In the genomic region with DNA sequence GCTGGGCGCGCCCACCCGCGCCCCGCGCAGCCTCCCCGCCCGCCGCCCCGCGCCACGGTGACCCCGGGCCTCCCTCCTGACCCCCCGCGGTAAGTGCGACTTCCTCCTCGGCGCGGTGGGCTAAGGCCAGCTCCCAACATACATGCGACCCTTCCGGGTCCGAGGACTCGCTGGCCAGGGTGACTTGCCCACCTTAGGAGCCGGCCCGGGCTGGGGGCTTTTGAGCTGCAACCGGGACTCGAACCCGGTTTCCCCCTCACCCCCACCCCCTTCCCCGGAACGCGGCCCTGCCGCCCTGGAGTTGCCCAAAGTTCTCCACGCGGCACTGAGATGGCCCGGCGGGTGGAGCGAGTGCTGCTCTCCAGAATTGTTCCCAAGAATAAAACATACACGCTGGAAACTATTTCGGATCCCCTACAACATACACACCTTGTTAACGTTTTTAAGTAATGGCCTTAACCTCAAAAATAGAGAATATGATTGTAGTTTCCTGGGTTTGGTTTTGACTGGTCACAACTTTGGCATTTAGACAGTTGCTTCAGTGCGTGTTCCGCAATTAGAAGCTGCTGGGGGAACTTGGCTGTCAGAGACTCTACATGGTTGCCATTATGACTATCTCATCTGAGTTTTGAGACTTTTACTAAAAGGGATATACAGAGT, we compare ENCODE assay signal across 8 mouse cellular contexts. TPM values are rescaled to one million over a fixed set of nuclear protein-coding genes. Genes with fewer than 3 reads are reported as not detected.
DNase-seq lines count a peak whose midpoint lies in the region; ATAC-seq and TF ChIP-seq lines count a peak whose summit lies in the region.

No protein-coding gene starts in this region.

- TF ChIP-seq POLR2A in bone marrow, adult 2 months (IDR thresholded peaks at IDR 0.05; ENCODE audit: borderline replicate concordance, control insufficient read depth, low read depth, low read length), result no peak

- peak overlapping the region; percentile 76 for H3K27ac ChIP-seq in left cerebral cortex, adult 2 months
- peak overlapping the region; percentile 90 for H3K27ac ChIP-seq in bone marrow, adult 2 months (ENCODE audit: control insufficient read depth, insufficient read depth, low read depth, low read length, poor library complexity)
- H3K27ac ChIP-seq in gastrocnemius, adult 2 months, result peak overlapping the region; percentile 92
- H3K27ac ChIP-seq in hindbrain, embryonic 15.5 days (replicated peaks), result peak overlapping the region; percentile 76
- H3K27ac ChIP-seq in liver, embryonic 15.5 days (replicated peaks), result peak overlapping the region; percentile 79
- H3K27ac ChIP-seq in neural tube, embryonic 11.5 days (ENCODE audit: low read depth, low read length), result peak overlapping the region; percentile 69; the same call in 1 of the 2 replicates

- TF ChIP-seq CTCF in left cerebral cortex, adult 2 months (IDR thresholded peaks at IDR 0.05), result no peak
- no peak for TF ChIP-seq CTCF in bone marrow, adult 2 months (IDR thresholded peaks at IDR 0.05; ENCODE audit: control insufficient read depth, insufficient read depth, low read length)
- TF ChIP-seq CTCF in gastrocnemius, adult 2 months (IDR thresholded peaks at IDR 0.05), result no peak

- DNase-seq in left cerebral cortex, adult 2 months (ENCODE audit: extremely low spot score in 1 of 2, low spot score in 2 of 2), result no peak
- DNase-seq in left cerebral cortex, adult 8-10 months (ENCODE audit: low spot score in 2 of 2), result no peak
- peak; percentile 53 for DNase-seq in gastrocnemius, adult 2 months
- no peak for DNase-seq in neural tube, embryonic 11.5 days (ENCODE audit: low spot score)
- DNase-seq in thymus, postnatal 4 days, result peak; percentile 62

- intact Hi-C loops in left cerebral cortex, adult 2 months (cut with DNase I), result no loop called here
- intact Hi-C loops in gastrocnemius, adult 2 months (cut with DNase I), result loop anchor here (5.0 kb wide), 1 partner anchor 49 kb away; no protein-coding TSS in a partner anchor

- H3K4me3 ChIP-seq in left cerebral cortex, adult 2 months, result peak overlapping the region; percentile 74
- peak overlapping the region; percentile 69 for H3K4me3 ChIP-seq in bone marrow, adult 2 months (replicated peaks; ENCODE audit: control insufficient read depth, low read depth, low read length)
- H3K4me3 ChIP-seq in gastrocnemius, adult 2 months, result peak overlapping the region; percentile 92
- H3K4me3 ChIP-seq in hindbrain, embryonic 15.5 days, result peak overlapping the region; percentile 86
- H3K4me3 ChIP-seq in liver, embryonic 15.5 days (replicated peaks), result peak overlapping the region; percentile 73
- peak overlapping the region; percentile 79 for H3K4me3 ChIP-seq in neural tube, embryonic 11.5 days (ENCODE audit: low read depth, low read length)

- ATAC-seq in hindbrain, embryonic 15.5 days (ENCODE audit: low FRiP score, low read depth), result peak; percentile 59
- ATAC-seq in liver, embryonic 15.5 days (ENCODE audit: insufficient read depth), result peak; percentile 33
- peak; percentile 69 for ATAC-seq in neural tube, embryonic 11.5 days (ENCODE audit: insufficient read depth, low FRiP score, low TSS enrichment)

- no peaks in the 10 kb centered on the region for H3K27me3 ChIP-seq in hindbrain, embryonic 15.5 days
- H3K27me3 ChIP-seq in liver, embryonic 15.5 days, result no peaks in the 10 kb centered on the region; the same call in 1 of the 2 replicates
- no peaks in the 10 kb centered on the region for H3K27me3 ChIP-seq in neural tube, embryonic 11.5 days (ENCODE audit: control insufficient read depth, insufficient read depth, low read length)

- H3K4me2 ChIP-seq in hindbrain, embryonic 15.5 days, result peak overlapping the region; percentile 82
- H3K4me2 ChIP-seq in liver, embryonic 15.5 days, result peak overlapping the region; percentile 91
- peak overlapping the region; percentile 69 for H3K4me2 ChIP-seq in neural tube, embryonic 11.5 days (ENCODE audit: low read depth)

- under 1% methylated on average over 42 of the region's 42 CpGs for WGBS in bone marrow, adult 2 months
- 2% methylated on average over 41 of the region's 42 CpGs for WGBS in hindbrain, embryonic 15.5 days
- WGBS in liver, embryonic 15.5 days (ENCODE audit: insufficient replicate concordance), result under 1% methylated on average over 29 of the region's 42 CpGs
- WGBS in neural tube, embryonic 11.5 days, result 4% methylated on average over 42 of the region's 42 CpGs

- peak overlapping the region; percentile 77 for H3K9ac ChIP-seq in hindbrain, embryonic 15.5 days
- peak overlapping the region; percentile 71 for H3K9ac ChIP-seq in liver, embryonic 15.5 days
- H3K9ac ChIP-seq in neural tube, embryonic 11.5 days (ENCODE audit: low read length), result peak overlapping the region; percentile 82

- H3K36me3 ChIP-seq in hindbrain, embryonic 15.5 days, result no peaks in the 10 kb centered on the region
- no peaks in the 10 kb centered on the region for H3K36me3 ChIP-seq in liver, embryonic 15.5 days (replicated peaks)
- H3K36me3 ChIP-seq in neural tube, embryonic 11.5 days (ENCODE audit: control insufficient read depth, insufficient read depth, low read length), result no peaks in the 10 kb centered on the region

- no peaks in the 10 kb centered on the region for H3K9me3 ChIP-seq in hindbrain, embryonic 15.5 days
- H3K9me3 ChIP-seq in liver, embryonic 15.5 days (replicated peaks), result no peaks in the 10 kb centered on the region
- H3K9me3 ChIP-seq in neural tube, embryonic 11.5 days (ENCODE audit: control insufficient read depth, low read length), result no peaks in the 10 kb centered on the region

- no peaks in the 10 kb centered on the region; the same call in 1 of the 2 replicates for H3K4me1 ChIP-seq in bone marrow, adult 2 months (ENCODE audit: control insufficient read depth, insufficient read depth, low read length)
- H3K4me1 ChIP-seq in hindbrain, embryonic 15.5 days (replicated peaks), result peaks cover 11% of the 10 kb centered on the region; the same call in 1 of the 2 replicates
- peaks cover 14% of the 10 kb centered on the region for H3K4me1 ChIP-seq in liver, embryonic 15.5 days (replicated peaks)
- 0 out of 2 replicates have a peak, but pooled peaks cover 3% of the 10 kb centered on the region for H3K4me1 ChIP-seq in neural tube, embryonic 11.5 days (ENCODE audit: control insufficient read depth, insufficient read depth, low read length)

RNA-seq across cellular contexts. Expression of a gene that starts 0.6 kb away (rescaled TPM):
- 10 to 100 TPM; 35.4 to 38.7 TPM for total RNA-seq in left cerebral cortex, adult 2 months (2021)
- 10 to 100 TPM; 38.4 to 43.1 (median 40.7) TPM for total RNA-seq in left cerebral cortex, adult 8-10 months (2022)
- polyA plus RNA-seq in bone marrow, adult 2 months (2011; ENCODE audit: insufficient read depth, insufficient read length, low replicate concordance, missing spikeins), result 6.9 and 14.9 TPM in 2 replicates
- 1 to 10 TPM; 5.1 to 5.9 TPM for total RNA-seq in gastrocnemius, adult 2 months (2021)
- polyA plus RNA-seq in hindbrain, embryonic 15.5 days (2015; fragmentation: Nextera tagmentation; extraction: Ambion mirVana), result 45.8 and 47.3 TPM in 2 replicates
- polyA plus RNA-seq in liver, embryonic 15.5 days (2015; fragmentation: Nextera tagmentation; extraction: Ambion mirVana), result 4.1 and 4.2 TPM in 2 replicates
- 24.6 and 26.9 TPM in 2 replicates for polyA plus RNA-seq in neural tube, embryonic 11.5 days (2014; fragmentation: Nextera tagmentation; extraction: Ambion mirVana)

RNA-seq across cellular contexts. Expression of a gene that starts 16.0 kb away (rescaled TPM):
- total RNA-seq in left cerebral cortex, adult 2 months (2021), result under 1 TPM; 0.51 to 0.63 TPM
- total RNA-seq in left cerebral cortex, adult 8-10 months (2022), result under 1 TPM; 0.58 to 0.82 (median 0.59) TPM
- polyA plus RNA-seq in bone marrow, adult 2 months (2011; ENCODE audit: insufficient read depth, insufficient read length, low replicate concordance, missing spikeins), result 3.3 and 8.5 TPM in 2 replicates
- not detected for total RNA-seq in gastrocnemius, adult 2 months (2021)
- polyA plus RNA-seq in hindbrain, embryonic 15.5 days (2015; fragmentation: Nextera tagmentation; extraction: Ambion mirVana), result 0.14 TPM in 1 of 2 replicates, not detected in the other
- 0.88 and 0.89 TPM in 2 replicates for polyA plus RNA-seq in liver, embryonic 15.5 days (2015; fragmentation: Nextera tagmentation; extraction: Ambion mirVana)
- 0.21 and 0.32 TPM in 2 replicates for polyA plus RNA-seq in neural tube, embryonic 11.5 days (2014; fragmentation: Nextera tagmentation; extraction: Ambion mirVana)

Comparison
In these comparisons a context has a peak if more than half of its experiments do, and no peak if none do; other contexts are left out.
1. DNase-seq: peak in gastrocnemius, adult 2 months (single experiment) and thymus, postnatal 4 days (single experiment); none in left cerebral cortex, adult 2 months (0 of 2), left cerebral cortex, adult 8-10 months (0 of 2) and neural tube, embryonic 11.5 days (single experiment).
2. Peak in every context shown above with its lines, with median percentiles within 50 percentile points of each other: H3K27ac ChIP-seq, H3K4me3 ChIP-seq, ATAC-seq, H3K4me2 ChIP-seq and H3K9ac ChIP-seq.